Mouse (Mus musculus): ENCODE data around the gene Fam117a. TPM values are rescaled to one million over a fixed set of nuclear protein-coding genes. Genes with fewer than 3 reads are reported as not detected.
A peak's percentile ranks its signal among the peaks of the same experiment; 100 is the strongest.

Fam117a gene
- total and polyA plus RNA-seq, 3 experiments, result 49.9 to 116 TPM; not detected in 1

- TF ChIP-seq USF2 (IDR thresholded peaks at IDR 0.05; ENCODE audit: borderline replicate concordance in 1 of 2, insufficient read depth in 1 of 2, low read depth in 1 of 2, low read length in 2 of 2) (no peak), CHD2 (IDR thresholded peaks at IDR 0.05; ENCODE audit: low read length) (peak; percentile 76; the same call in 1 of the 2 replicates), MAFK (IDR thresholded peaks at IDR 0.05; ENCODE audit: borderline replicate concordance, low read depth, low read length) (no peak), KAT2A (conservative IDR thresholded peaks at IDR 0.05; ENCODE audit: low read depth, low read length) (peak; percentile 53), MXI1 (IDR thresholded peaks at IDR 0.05; ENCODE audit: low read depth, low read length) (peak; percentile 86; the same call in 1 of the 2 replicates), MAX (IDR thresholded peaks at IDR 0.05; ENCODE audit: low read length) (peak; percentile 81), ELF1 (IDR thresholded peaks at IDR 0.05; ENCODE audit: low read depth, low read length) (peak; percentile 67; the same call in 1 of the 2 replicates), TCF12 (IDR thresholded peaks at IDR 0.05; ENCODE audit: low read depth, low read length) (peak; percentile 45), MYC (IDR thresholded peaks at IDR 0.05; ENCODE audit: low read depth, low read length) (peak; percentile 74; the same call in 1 of the 2 replicates), RCOR1 (IDR thresholded peaks at IDR 0.05; ENCODE audit: low read depth, low read length) (0 out of 2 replicates have a peak, but pooled peaks have one; percentile 26)
These were observed 27.3 kb upstream of the Fam117a start (continued) for GRCm38 (mm10) chr11:95309510-95310006.

GRCm38 (mm10) chr11:95310007-95310647 is 26.7 kb upstream of the Fam117a start, which contains the start of gene Kat7:
Gene Kat7, minus strand, starts transcription at chr11:95310246.
- DNase-seq (ENCODE audit: low read depth, low spot score), result peak; percentile 100
- Histone ChIP-seq H3K9me3 (replicated peaks; ENCODE audit: insufficient read depth, low read length) (no peaks in the 10 kb centered on the region), H3K79me2 (ENCODE audit: control insufficient read depth, insufficient read depth, low read length, poor library complexity) (peaks cover 39% of the 10 kb centered on the region), H3K27me3 (ENCODE audit: control insufficient read depth in 1 of 2, insufficient read depth in 2 of 2, low read length in 2 of 2) (no peaks in the 10 kb centered on the region), H3K36me3 (ENCODE audit: control insufficient read depth in 1 of 2, insufficient read depth in 2 of 2, low read length in 2 of 2) (peaks cover 11 to 38% of the 10 kb centered on the region in 2 experiments), H3K9ac (ENCODE audit: control insufficient read depth, low read depth, low read length, poor library complexity, severe bottlenecking) (peak within 1 kb of the TSS; percentile 91), H3K4me3 (ENCODE audit: control insufficient read depth in 1 of 2, insufficient read depth in 1 of 2, low read depth in 2 of 2, low read length in 2 of 2) (peak within 1 kb of the TSS; percentile 85 to 92), H3K4me1 (ENCODE audit: control insufficient read depth in 1 of 2, insufficient read depth in 2 of 2, low read length in 2 of 2) (peaks cover 28 to 29% of the 10 kb centered on the region in 2 experiments), H3K27ac (ENCODE audit: control insufficient read depth, low read depth, low read length) (peak within 1 kb of the TSS; percentile 91)
- peak in 1 of 2 experiments; percentile 82; a peak in 3 of 4 replicates for TF ChIP-seq USF2 (IDR thresholded peaks at IDR 0.05; ENCODE audit: borderline replicate concordance in 1 of 2, insufficient read depth in 1 of 2, low read depth in 1 of 2, low read length in 2 of 2)
- TF ChIP-seq MAFK (IDR thresholded peaks at IDR 0.05; ENCODE audit: borderline replicate concordance, low read depth, low read length), result no peak
- peak; percentile 64 for TF ChIP-seq TBP (IDR thresholded peaks at IDR 0.05; ENCODE audit: low read depth, low read length)
- TF ChIP-seq MYB (IDR thresholded peaks at IDR 0.05; ENCODE audit: low read depth, low read length), result peak; percentile 96
- TF ChIP-seq GABPA (IDR thresholded peaks at IDR 0.05; ENCODE audit: low read depth, low read length), result peak; percentile 50; the same call in 1 of the 2 replicates
- TF ChIP-seq RCOR1 (IDR thresholded peaks at IDR 0.05; ENCODE audit: low read depth, low read length), result peak; percentile 98
- TF ChIP-seq RAD21 (IDR thresholded peaks at IDR 0.05; ENCODE audit: low read depth, low read length), result no peak
- peak; percentile 76 for TF ChIP-seq MXI1 (IDR thresholded peaks at IDR 0.05; ENCODE audit: low read depth, low read length)
- peak; percentile 98 for TF ChIP-seq USF1 (IDR thresholded peaks at IDR 0.05; ENCODE audit: low read depth, low read length)
- TF ChIP-seq E2F4 (IDR thresholded peaks at IDR 0.05; ENCODE audit: borderline replicate concordance, low read depth, low read length), result no peak; the same call in 1 of the 2 replicates
- TF ChIP-seq NRF1 (IDR thresholded peaks at IDR 0.05; ENCODE audit: insufficient read depth, low read depth, low read length, poor library complexity, severe bottlenecking), result peak; percentile 88
- peak; percentile 40 for TF ChIP-seq MAX (IDR thresholded peaks at IDR 0.05; ENCODE audit: low read length)
- TF ChIP-seq CHD2 (IDR thresholded peaks at IDR 0.05; ENCODE audit: low read length), result peak; percentile 53
- peak; percentile 95 for TF ChIP-seq SIN3A (IDR thresholded peaks at IDR 0.05; ENCODE audit: low read length)
- no peak for TF ChIP-seq SMC3 (IDR thresholded peaks at IDR 0.05; ENCODE audit: low read depth, low read length)
- peak; percentile 89 to 94; a peak in 3 of 4 replicates for TF ChIP-seq POLR2A (IDR thresholded peaks at IDR 0.05; ENCODE audit: control insufficient read depth in 1 of 2, insufficient read depth in 1 of 2, low read depth in 1 of 2, low read length in 2 of 2, poor library complexity in 1 of 2)
- peak; percentile 88 for TF ChIP-seq ZMIZ1 (IDR thresholded peaks at IDR 0.05; ENCODE audit: low read depth, low read length)
- peak; percentile 94 for TF ChIP-seq POLR2AphosphoS2 (IDR thresholded peaks at IDR 0.05; ENCODE audit: low read length)
- TF ChIP-seq ZKSCAN1 (IDR thresholded peaks at IDR 0.05; ENCODE audit: low read depth, low read length), result no peak
- TF ChIP-seq MYC (IDR thresholded peaks at IDR 0.05; ENCODE audit: low read depth, low read length), result peak; percentile 71; the same call in 1 of the 2 replicates
- no peak for TF ChIP-seq JUND (IDR thresholded peaks at IDR 0.05; ENCODE audit: low read depth, low read length)
- no peak for TF ChIP-seq POLR2AphosphoS5 (IDR thresholded peaks at IDR 0.05; ENCODE audit: borderline replicate concordance, low read depth, low read length)
- TF ChIP-seq KAT2A (conservative IDR thresholded peaks at IDR 0.05; ENCODE audit: low read depth, low read length), result peak; percentile 99
- TF ChIP-seq CTCF (IDR thresholded peaks at IDR 0.05 in 2 of 3, conservative IDR thresholded peaks at IDR 0.05 in 1 of 3; ENCODE audit: control insufficient read depth in 1 of 3, insufficient read depth in 1 of 3, low read depth in 2 of 3, low read length in 3 of 3, poor library complexity in 1 of 3, severe bottlenecking in 1 of 3), result no peak
- TF ChIP-seq NELFE (IDR thresholded peaks at IDR 0.05; ENCODE audit: low read depth, low read length), result peak; percentile 85
- 0 out of 2 replicates have a peak, but pooled peaks have one; percentile 23 for TF ChIP-seq CHD1 (IDR thresholded peaks at IDR 0.05; ENCODE audit: low read depth, low read length)
- TF ChIP-seq MAZ (IDR thresholded peaks at IDR 0.05; ENCODE audit: low read depth, low read length), result peak; percentile 39; the same call in 1 of the 2 replicates
- TF ChIP-seq TAL1 (IDR thresholded peaks at IDR 0.05; ENCODE audit: low read length), result no peak
- TF ChIP-seq ZNF384 (IDR thresholded peaks at IDR 0.05; ENCODE audit: low read depth, low read length), result peak; percentile 16; the same call in 1 of the 2 replicates
- TF ChIP-seq TCF12 (IDR thresholded peaks at IDR 0.05; ENCODE audit: low read depth, low read length), result peak; percentile 44; the same call in 1 of the 2 replicates
